Mouse (Mus musculus) embryonic facial prominence, embryonic 14.5 days (tissue): ENCODE measurements at regions not wholly inside any gene's neighbourhood (a gene's known extent, or its start where the extent isn't known, plus 50 kb on each side); places are given as distances from the start of the nearest gene placed in this dataset.

Experiments used
- ATAC-seq: fragments of 200-750 bp; cut with Nextera tagmentation; 2 replicates; pipeline ENCODE4 v1.8.0; 2017; ENCODE audit warnings: low read depth, moderate number of reproducible peaks, moderate TSS enrichment
- DNase-seq: peaks from one replicate; pipeline ENCODE4 v3.0.0-alpha.2; 2015; ENCODE audit warnings: low spot score
- H3K27ac ChIP-seq: fragments of 300-500 bp; sonication (generic); replicated peaks from 2 replicates; pipeline ENCODE4 v1.5.1; 2014; ENCODE audit warnings: low read depth, mild to moderate bottlenecking, low read length, moderate library complexity
- H3K27me3 ChIP-seq: fragments of 300-500 bp; sonication (generic); replicated peaks from 2 replicates; pipeline ENCODE4 v1.6.1; 2014; ENCODE audit warnings: low read length; ENCODE audit not compliant: control insufficient read depth, insufficient read depth
- H3K36me3 ChIP-seq: fragments of 300-500 bp; sonication (generic); 2 replicates; pipeline ENCODE4 v1.6.1; 2014; ENCODE audit warnings: low read length, mixed read lengths; ENCODE audit not compliant: control insufficient read depth, insufficient read depth
- H3K4me1 ChIP-seq: fragments of 300-500 bp; sonication (generic); 2 replicates; pipeline ENCODE4 v1.6.1; 2014; ENCODE audit warnings: antibody characterized with exemption, low read length; ENCODE audit not compliant: control insufficient read depth, insufficient read depth
- H3K4me2 ChIP-seq: fragments of 300-500 bp; sonication (generic); 2 replicates; pipeline ENCODE4 v1.6.1; 2014; ENCODE audit warnings: low read depth, mild to moderate bottlenecking, low read length, moderate library complexity, mixed read lengths
- H3K4me3 ChIP-seq: fragments of 300-500 bp; sonication (generic); 2 replicates; pipeline ENCODE4 v1.5.1; 2014; ENCODE audit warnings: low read depth, mild to moderate bottlenecking, low read length
- H3K9ac ChIP-seq: fragments of 300-500 bp; sonication (generic); 2 replicates; pipeline ENCODE4 v1.6.1; 2014; ENCODE audit warnings: low read depth, mild to moderate bottlenecking, low read length, moderate library complexity, mixed read lengths
- H3K9me3 ChIP-seq: fragments of 300-500 bp; sonication (generic); 2 replicates; pipeline ENCODE4 v1.6.1; 2016; ENCODE audit warnings: low read length; ENCODE audit not compliant: control insufficient read depth
- WGBS: fragments of 180-500 bp; shearing (Covaris S2); extraction: QIAGEN DNeasy Blood & Tissue Kit; methylation state at CpG from one replicate; pipeline ENCODE4 v1.1.7; 2014; 5-methylcytosine and 5-hydroxymethylcytosine counted together

DNA sequence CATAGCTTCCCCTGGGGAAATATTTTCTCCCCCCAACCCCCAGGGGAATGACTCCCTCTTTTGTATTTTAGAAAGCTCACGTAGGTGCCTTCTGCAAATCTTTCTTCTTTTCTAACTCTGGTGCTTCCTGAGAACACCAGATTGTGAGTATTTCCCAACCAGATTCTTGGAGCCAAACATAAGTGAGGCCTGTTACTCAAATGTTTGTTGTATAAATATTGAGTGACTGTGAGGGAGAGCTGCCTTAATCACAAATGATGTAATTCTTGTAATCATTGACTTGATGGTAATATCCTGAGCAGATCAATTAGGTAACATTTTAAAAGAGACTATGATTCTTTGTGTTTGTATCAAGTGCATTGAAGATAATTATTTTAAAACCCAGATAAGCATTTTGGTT, 137.1 kb upstream of the Marcks start:
- no peak overlapping the region for H3K9ac ChIP-seq
- 72% methylated on average over 1 of the region's 1 CpGs for WGBS
- no peak overlapping the region for H3K4me2 ChIP-seq
- H3K27ac ChIP-seq = no peak overlapping the region
- ATAC-seq (no peak), DNase-seq (no peak)
- H3K36me3 ChIP-seq = no peaks in the 10 kb centered on the region
- no peaks in the 10 kb centered on the region for H3K4me1 ChIP-seq
- H3K27me3 ChIP-seq = no peaks in the 10 kb centered on the region
- no peak overlapping the region for H3K4me3 ChIP-seq
- no peaks in the 10 kb centered on the region for H3K9me3 ChIP-seq

DNA sequence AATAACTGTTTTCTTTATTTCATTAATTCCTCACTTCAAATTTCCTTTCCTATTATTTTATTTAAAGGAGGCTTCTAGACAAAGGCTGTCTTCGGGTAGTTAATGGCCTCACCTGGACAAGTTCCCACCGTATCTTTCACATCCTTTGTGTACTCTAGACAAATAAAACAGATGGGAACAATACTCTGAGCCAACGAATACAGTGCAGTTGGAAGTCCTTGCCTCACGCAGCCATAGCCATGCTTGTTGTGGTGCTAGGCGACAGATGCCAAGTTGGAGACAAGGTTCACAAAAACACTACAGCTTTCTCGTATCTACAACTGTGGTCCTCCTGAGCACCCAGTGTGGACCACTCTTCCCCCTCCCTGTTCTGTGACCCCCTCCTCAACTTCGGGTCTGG, 136.6 kb upstream of the Marcks start:
- Histone ChIP-seq H3K9ac (no peak overlapping the region), H3K4me1 (no peaks in the 10 kb centered on the region), H3K4me2 (no peak overlapping the region), H3K27me3 (no peaks in the 10 kb centered on the region), H3K9me3 (no peaks in the 10 kb centered on the region), H3K27ac (no peak overlapping the region), H3K4me3 (no peak overlapping the region), H3K36me3 (no peaks in the 10 kb centered on the region)
- WGBS = 81% methylated on average over 7 of the region's 7 CpGs
- no peak for DNase-seq
- ATAC-seq = no peak; the same call in 1 of the 2 replicates

DNA sequence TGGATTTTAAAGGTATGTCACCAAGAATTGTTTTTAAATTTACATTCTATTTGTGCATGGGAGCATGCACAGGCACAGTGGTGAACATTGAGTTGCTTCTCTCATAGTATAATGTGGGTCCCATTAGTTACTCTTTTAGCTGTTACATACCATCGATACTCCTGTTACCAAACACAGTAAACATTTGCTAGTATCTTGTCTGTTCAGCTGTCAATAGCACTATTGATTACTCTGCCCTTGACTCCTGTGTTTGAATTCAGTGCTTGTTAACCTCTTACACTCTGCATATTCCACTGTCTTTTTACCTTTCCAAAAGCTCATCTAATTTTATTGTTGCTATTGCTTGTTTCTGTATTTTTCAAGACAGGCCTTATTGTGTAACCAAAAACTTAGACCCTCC, 133.2 kb upstream of the Marcks start:
- Histone ChIP-seq H3K27me3 (no peaks in the 10 kb centered on the region), H3K4me2 (no peak overlapping the region), H3K36me3 (no peaks in the 10 kb centered on the region), H3K9ac (no peak overlapping the region), H3K9me3 (no peaks in the 10 kb centered on the region), H3K27ac (no peak overlapping the region), H3K4me3 (no peak overlapping the region), H3K4me1 (no peaks in the 10 kb centered on the region)
- ATAC-seq (no peak), DNase-seq (no peak)
- WGBS = 93% methylated on average over 1 of the region's 1 CpGs

DNA sequence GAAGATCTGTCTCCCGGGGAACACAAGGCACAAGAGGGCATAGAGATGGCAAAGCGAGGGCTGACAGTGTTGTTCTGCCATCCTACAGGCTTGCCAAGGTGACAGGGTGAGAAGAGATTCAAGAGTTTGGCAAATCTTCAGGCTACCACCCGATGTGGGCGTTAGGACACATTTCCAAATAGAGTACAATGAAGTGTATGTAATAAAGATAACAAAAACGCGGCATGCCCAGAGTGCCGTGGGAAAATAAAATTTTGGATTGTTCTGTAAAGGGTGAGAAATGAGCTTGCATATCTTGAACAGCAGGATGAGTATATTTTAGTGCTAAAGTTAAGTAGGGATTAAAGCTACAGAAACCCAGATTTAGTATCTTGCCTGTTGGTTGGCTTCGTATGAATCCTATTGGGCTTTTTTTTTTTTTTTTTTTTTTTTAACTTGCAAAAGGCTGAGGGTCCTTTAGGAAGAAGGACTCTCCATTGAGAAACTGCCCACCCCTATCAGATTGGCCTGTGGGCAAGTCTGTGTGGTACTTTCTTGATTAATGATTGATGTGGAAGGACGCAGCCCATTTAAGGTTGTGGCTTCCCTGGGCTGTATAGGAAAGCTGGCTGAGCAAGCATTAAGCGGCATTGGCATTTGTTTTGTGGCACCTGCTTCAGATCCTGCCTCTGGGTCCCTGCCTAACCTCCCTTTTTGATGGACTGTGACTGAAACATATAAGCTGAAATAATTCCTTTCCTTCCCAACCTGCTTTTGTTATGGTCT, 131.7 kb upstream of the Marcks start:
- Histone ChIP-seq H3K27ac (no peak overlapping the region), H3K4me2 (no peak overlapping the region)
- ATAC-seq = no peak

DNA sequence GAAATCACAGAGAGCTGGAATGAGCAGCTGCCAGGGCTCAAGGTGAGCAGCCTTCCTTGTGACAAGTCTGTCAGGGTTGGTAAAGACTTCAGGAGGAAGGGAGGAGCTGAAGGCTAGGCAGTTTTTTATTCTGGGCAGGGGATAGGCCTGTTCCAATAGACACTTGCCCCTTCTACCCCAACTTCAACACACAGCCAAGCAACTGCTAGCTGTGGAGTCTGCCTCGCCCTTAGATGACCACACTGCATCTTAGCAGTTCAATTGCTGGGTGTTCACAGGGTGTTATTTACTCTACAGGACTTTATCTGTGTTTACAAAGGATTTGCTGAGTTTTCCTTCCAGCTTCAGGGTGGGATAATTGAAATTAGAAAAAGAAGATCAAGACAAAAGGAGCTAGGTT, 128.2 kb upstream of the Marcks start:
- 80% methylated on average over 1 of the region's 1 CpGs for WGBS
- H3K4me3 ChIP-seq = no peak overlapping the region
- ATAC-seq (no peak), DNase-seq (no peak)
- H3K9ac ChIP-seq = no peak overlapping the region
- H3K27me3 ChIP-seq = no peaks in the 10 kb centered on the region
- no peak overlapping the region for H3K27ac ChIP-seq
- no peaks in the 10 kb centered on the region for H3K36me3 ChIP-seq
- H3K9me3 ChIP-seq = no peaks in the 10 kb centered on the region
- H3K4me1 ChIP-seq = no peaks in the 10 kb centered on the region
- H3K4me2 ChIP-seq = no peak overlapping the region

More for the DNA sequence above, 131.7 kb upstream of the Marcks start:
- Histone ChIP-seq H3K27me3 (no peaks in the 10 kb centered on the region), H3K4me1 (no peaks in the 10 kb centered on the region), H3K36me3 (no peaks in the 10 kb centered on the region), H3K9ac (no peak overlapping the region), H3K9me3 (no peaks in the 10 kb centered on the region), H3K4me3 (no peak overlapping the region)
- 84% methylated on average over 10 of the region's 10 CpGs for WGBS
- no peak for DNase-seq

DNA sequence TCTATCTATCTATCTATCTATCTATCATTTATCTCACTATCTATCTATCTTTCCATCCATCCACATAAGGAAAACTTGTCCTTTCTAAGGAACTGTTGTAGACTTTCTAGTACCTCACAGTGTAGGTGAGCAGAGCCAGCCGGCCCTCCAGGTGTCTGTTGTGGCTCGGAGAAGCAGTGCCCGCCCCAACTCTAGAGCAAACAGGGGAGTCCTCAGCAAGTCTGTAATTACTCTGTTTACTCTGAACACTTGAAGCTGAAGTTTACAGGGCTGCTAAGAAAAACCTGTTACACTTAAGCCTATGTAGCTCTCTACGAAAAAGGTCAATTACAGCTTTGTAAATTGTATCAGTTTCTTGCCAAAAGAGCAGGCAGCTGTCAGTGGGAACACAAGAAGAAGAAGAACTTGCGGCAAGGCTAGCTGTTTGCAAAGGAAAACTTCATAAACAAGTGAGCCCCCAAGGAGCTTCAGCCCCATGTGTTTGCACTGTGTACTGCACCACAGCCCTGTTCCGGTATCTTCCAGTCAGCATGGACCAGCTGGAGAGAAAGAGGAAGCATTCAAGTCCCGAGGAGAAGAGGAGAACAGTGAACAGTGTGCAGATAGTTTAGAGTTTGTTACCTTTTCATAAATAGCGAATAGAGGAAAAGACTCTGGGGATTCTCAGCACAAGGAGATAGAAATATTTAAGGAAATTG, 122.2 kb upstream of the Marcks start:
- whole genome bisulfite sequencing = 64% methylated on average over 8 of the region's 8 CpGs

DNA sequence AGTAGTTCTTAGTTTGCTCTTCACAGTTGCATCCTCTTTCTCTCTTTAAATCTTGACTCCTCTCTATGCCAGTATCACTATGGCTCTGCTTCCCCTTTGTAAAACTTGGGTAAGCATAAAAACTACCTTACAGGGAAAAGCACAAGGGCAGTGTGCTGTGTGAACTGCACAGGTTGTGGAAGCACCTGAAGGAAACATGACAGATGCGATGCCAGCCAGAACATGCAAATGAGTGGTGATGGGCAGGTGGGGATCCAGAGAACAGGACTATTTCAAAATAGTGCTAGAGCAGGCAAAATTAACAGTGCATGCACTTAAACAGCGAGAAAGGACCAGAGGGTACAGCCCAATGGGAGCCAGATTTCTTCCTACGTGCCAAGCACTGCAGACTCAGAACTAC, 120.5 kb upstream of the Marcks start:
- H3K9me3 ChIP-seq = no peaks in the 10 kb centered on the region
- H3K4me1 ChIP-seq = no peaks in the 10 kb centered on the region
- WGBS = 84% methylated on average over 3 of the region's 3 CpGs
- H3K4me3 ChIP-seq = no peak overlapping the region
- no peak overlapping the region for H3K4me2 ChIP-seq
- no peaks in the 10 kb centered on the region for H3K36me3 ChIP-seq
- no peaks in the 10 kb centered on the region for H3K27me3 ChIP-seq
- ATAC-seq = no peak
- H3K9ac ChIP-seq = no peak overlapping the region
- H3K27ac ChIP-seq = no peak overlapping the region
- DNase-seq = no peak

More for the DNA sequence above, 122.2 kb upstream of the Marcks start:
- DNase-seq (peak; percentile 30), ATAC-seq (peak; percentile 57; the same call in 1 of the 2 replicates)
- Histone ChIP-seq H3K4me2 (no peak overlapping the region), H3K27ac (no peak overlapping the region), H3K4me3 (no peak overlapping the region), H3K9me3 (no peaks in the 10 kb centered on the region), H3K36me3 (no peaks in the 10 kb centered on the region), H3K27me3 (no peaks in the 10 kb centered on the region), H3K9ac (no peak overlapping the region), H3K4me1 (no peaks in the 10 kb centered on the region)

DNA sequence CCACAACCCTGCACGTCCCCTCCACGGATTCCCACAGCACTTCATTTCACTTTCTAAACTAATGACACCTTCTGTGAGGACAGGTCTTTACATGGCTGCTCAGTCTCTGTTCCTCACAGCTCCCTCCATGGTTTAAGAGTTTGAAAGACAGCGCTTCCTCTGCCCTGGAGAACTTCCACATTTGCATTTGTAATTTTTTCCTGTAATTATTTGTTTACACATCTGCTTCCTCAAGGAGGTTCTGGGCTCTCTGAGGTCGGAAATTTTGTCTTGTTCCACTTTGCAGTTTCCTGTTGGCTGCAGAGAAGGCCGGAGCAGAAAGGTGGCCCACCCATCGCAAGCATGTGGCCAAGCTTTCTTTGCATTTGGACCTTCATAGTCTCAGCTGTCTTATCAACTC, 118.8 kb upstream of the Marcks start:
- Histone ChIP-seq H3K27me3 (no peaks in the 10 kb centered on the region), H3K27ac (no peak overlapping the region), H3K9me3 (no peaks in the 10 kb centered on the region), H3K36me3 (no peaks in the 10 kb centered on the region), H3K4me2 (no peak overlapping the region), H3K4me1 (no peaks in the 10 kb centered on the region), H3K9ac (no peak overlapping the region), H3K4me3 (no peak overlapping the region)
- ATAC-seq = no peak
- DNase-seq = no peak
- WGBS = 66% methylated on average over 6 of the region's 6 CpGs
